Mouse (Mus musculus) skeletal muscle tissue, adult 2 months (tissue): ENCODE data around the gene Slc35g1.
"Not testable (repeated sequence)": the region's sequence is repeated elsewhere in the genome, so short reads cannot be mapped to it uniquely, and the experiment has no call there.

Experiments used
- DNase-seq: peaks from one replicate; pipeline ENCODE4 v3.0.0-alpha.2; 2012; ENCODE audit warnings: low read depth, low spot score

Slc35g1 gene

GRCm38 (mm10) chr19:38395701-38396632 lies at the start of gene Slc35g1:
TSS of gene Slc35g1 (plus strand) at chr19:38395980.
- peak; percentile 64 for DNase-seq

DNA sequence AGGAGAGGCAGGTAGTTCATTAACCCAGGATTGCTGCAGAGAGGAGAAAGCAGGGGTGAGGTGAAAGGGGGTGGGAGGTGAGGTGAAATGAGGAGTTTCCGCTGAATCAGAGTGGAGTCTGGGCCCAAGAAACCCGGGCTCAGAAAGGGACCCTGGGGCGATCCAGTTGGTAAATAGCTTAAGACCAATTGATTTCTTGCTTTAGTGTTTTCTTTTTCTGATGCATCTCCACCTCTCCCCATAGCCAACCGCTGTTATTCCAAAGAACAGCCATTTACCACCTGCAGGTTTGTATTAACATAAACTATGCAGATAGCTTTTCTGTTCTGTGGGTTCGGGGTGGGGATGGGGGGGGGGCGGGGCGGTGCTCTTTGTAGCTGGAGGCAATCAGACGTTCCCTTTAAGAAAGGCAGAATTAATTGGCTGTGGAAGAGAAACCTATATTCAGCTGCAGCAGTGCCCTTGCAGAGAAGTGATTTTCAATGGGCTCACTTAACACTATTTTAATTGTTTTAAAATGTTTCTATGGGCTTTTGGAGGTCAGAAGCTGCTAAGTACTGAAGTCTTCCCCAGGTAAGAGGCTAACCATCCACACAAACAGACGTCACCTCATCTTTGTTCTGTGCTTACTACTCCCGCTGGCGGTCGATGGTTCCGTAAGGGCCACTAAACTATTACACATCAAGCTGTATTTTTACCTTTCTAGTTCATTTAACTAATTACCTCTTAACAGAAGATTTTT lies 47.3 kb upstream of the Slc35g1 start:
- no peak for DNase-seq

GRCm38 (mm10) chr19:38349013-38349341 lies 46.8 kb upstream of the Slc35g1 start:
- no peak for DNase-seq

GRCm38 (mm10) chr19:38351202-38351601 lies 44.6 kb upstream of the Slc35g1 start:
- DNase-seq: no peak

- DNase-seq: no peak
These were observed 44.1 kb upstream of the Slc35g1 start for GRCm38 (mm10) chr19:38351728-38352127.

- DNase-seq: peak; percentile 42
These were observed 43.2 kb upstream of the Slc35g1 start for GRCm38 (mm10) chr19:38352495-38353130.

GRCm38 (mm10) chr19:38354279-38354678 lies 41.5 kb upstream of the Slc35g1 start:
- DNase-seq: no peak

DNA sequence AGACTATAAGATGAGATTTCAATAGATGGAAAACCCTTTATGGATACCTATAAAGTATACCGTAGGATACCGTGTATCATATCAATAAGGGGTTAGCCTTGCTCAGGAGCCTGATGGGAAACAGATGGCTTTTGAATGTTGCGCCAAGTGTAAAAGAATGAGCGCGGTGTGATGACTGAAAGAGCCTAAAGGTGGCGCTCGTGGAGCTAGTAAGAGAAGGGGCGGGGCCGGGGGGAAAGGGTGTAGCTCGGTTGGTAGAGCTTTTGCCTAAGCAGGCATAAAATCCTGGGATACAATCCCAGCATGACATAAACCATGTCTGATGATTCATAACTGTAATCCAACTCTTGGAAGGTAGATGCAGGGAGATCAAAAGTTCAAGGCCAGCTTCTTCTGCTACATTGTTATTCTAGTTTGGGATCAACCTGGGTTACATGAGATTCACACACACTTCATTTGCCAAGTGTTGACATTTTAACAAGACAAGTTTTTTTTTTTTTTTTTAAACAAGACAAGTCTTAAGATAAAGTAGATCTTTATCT lies 40.9 kb upstream of the Slc35g1 start:
- DNase-seq: no peak

- no peak for DNase-seq
These were observed 39.5 kb upstream of the Slc35g1 start for GRCm38 (mm10) chr19:38356211-38356828.

DNA sequence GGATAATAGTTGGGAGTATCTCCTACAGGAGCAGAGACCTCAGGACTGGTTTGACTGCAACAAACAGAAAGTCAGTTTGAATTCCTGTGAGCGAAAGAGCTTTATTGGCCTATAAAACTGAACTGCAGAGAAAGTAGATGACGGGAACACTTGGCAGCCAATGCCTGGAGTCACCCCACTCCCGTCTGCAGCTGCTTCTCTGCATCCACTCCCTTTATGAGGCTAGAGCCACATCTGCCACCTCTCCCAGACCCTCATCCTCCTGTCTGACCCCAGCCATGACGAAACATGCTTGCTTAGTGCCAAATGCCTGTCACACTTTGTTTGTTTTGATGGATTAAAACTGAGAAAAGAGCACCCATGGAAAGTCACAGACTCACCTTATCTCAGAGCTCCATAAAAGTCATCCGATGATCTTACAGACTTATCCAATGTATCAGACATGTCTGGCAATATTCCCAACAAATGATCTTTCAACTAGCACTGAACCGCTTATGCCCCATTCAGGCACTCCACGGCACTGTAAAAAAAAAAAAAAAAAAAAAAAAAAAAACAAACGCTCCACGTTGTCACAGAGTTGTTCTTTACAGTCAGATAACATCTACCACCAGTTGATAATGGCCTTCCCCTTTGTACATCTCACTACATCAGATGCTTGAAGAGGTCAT lies 37.7 kb upstream of the Slc35g1 start:
- no peak for DNase-seq

DNA sequence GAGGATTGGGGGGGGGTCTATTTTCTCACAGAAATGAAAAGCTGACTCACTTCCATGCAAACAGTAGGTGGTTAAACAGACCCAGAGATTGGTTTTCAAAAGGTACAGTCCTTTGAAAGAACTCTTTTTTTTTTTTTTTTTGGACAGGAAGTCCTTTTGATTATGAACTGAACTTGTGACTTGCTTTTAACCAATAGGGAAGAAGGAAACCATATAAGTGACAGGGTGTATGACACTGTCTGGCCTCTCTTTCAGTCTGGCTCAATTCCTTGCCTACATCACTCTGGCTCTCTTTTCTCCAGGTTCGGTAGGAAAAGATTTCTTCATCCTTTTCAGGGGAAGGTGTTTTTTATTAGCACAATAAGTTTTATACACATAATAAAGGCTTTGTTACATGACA lies 36.5 kb upstream of the Slc35g1 start:
- no peak for DNase-seq

- no peak for DNase-seq
These were observed 33.9 kb upstream of the Slc35g1 start for GRCm38 (mm10) chr19:38361850-38362249.

- DNase-seq: no peak
These were observed 32.4 kb upstream of the Slc35g1 start for GRCm38 (mm10) chr19:38363358-38363757.

- no peak for DNase-seq
These were observed 31.7 kb upstream of the Slc35g1 start for GRCm38 (mm10) chr19:38363879-38364659.

DNA sequence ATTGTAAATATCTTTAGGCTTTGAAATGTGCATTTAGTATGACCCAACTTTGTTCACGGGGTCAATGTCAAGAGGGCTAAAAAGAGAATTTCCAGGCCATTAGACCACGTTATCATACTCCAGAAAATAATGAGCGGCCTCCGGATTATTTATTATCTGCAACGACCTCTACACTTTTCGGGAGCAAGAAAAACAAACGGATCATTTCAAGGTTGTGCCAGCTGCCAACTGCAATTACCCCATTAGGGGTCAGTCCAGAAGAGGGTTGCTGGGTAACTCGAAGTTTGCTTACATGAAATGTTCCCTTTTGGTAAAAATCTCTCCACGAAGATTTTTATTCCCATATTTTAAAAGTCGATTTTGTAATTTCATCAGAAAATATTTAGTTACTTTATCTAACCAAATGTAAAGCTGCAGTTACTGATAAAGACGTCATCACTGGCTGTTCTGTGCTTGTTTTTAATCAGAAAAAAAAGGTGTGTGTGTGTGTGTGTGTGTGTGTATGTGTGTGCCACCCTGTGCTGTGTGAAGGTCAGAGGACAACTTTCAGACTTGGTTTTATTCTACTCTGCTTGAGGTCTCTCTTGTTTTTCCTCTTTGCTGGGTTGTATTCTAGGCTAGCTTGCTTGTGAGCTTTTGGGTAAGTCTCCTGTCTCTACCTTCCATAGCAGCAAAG lies 30.7 kb upstream of the Slc35g1 start:
- DNase-seq: no peak

DNA sequence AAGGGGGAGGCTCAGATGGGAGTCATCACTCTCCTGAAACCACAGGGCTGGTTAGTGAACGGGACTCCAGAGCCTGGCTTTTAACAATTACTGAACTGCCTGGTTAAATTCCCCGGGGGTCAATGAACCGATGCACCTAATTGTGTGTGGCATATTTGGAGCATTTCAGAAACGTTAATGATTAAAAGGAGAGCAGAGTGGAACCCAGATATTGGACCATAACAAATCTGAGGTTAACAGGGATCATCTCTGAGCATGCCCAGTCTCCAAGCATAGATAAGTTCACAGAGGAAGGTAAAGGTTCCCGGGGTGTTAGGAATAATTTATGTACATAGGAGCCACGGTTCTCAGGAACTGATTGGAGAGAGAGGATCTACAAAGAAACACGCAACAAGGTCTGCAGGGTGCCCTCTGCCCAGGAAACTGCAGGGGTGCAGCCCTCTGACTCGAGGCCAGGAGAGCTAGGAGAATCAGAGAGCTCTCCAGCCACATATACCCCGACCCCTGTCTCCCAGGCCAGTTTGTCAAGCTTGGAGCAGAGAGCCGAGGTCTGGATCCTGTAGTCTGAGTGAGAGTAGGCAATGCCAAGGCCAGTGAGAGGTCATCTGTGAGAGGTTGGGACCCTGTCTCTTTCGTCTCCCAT lies 23.2 kb upstream of the Slc35g1 start:
- DNase-seq: no peak

DNA sequence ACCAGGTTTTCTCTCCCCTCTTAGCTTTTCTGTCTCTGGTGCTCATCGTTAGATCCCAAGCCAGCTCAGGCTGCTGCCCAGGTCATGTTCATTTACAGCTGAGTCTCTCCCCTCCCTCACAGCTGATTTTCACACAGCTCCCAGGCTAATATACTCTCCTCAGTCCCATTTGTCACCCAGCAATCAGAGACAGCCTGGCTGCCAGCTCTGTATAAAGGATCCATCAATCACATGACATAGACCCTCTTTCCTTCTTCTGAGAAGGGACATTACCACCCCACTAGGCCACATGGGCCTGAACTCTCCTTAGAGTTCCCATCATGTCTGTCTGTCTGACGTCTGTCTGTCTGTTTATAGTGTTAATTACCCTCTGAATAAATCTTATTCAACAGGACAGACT lies 22.4 kb upstream of the Slc35g1 start:
- DNase-seq: no peak

GRCm38 (mm10) chr19:38383769-38384168 lies 12.0 kb upstream of the Slc35g1 start:
- DNase-seq: no peak

GRCm38 (mm10) chr19:38387021-38387420 lies 8.8 kb upstream of the Slc35g1 start:
- DNase-seq: not testable (repeated sequence)
